Comparison of ENCODE assay signal across 26 mouse cellular contexts in the genomic region with DNA sequence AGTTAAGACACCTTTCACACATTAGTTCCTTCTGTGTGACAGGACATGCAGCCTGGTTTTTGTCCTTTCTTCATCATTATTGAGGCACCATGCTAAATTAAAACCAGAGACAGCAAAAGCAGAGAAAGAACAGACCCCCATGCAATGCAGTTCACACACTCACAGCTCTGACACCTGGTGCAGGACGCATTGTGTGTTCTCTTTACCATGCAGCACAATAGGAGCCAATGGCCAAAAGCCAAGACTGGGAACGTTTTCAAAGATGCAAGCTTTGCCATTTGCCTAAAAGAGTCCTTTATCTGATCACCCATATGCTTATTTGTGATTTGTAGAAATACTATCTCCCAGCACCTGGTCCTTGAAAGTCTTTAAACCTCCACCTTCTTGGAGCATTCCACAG.
DNase-seq lines count a peak whose midpoint lies in the region; ATAC-seq lines count a peak whose summit lies in the region.
"Had no signal": no experiment of that assay in that cellular context is flagged by ENCODE, and none has a peak within 500 bp of the region (broad histone marks: within the 10 kb centered on the region; RNA-seq: fewer than 3 reads in every experiment).

No protein-coding gene starts in this region.

- 57% methylated on average over 2 of the region's 2 CpGs for WGBS in embryonic facial prominence, embryonic 11.5 days
- 68% methylated on average over 2 of the region's 2 CpGs for WGBS in embryonic facial prominence, embryonic 10.5 days

- no peak for ATAC-seq in embryonic facial prominence, embryonic 11.5 days (replicated peaks; ENCODE audit: insufficient number of reproducible peaks, low FRiP score, low TSS enrichment, low read depth)
- ATAC-seq: activated CD4-positive, CD25-positive, alpha-beta regulatory T cell, adult 4 months; CD4-positive, CD25-positive, alpha-beta regulatory T cell, adult 4 months; inflammation-experienced regulatory T-cells, adult 6 months had no signal

- no peak overlapping the region for H3K9ac ChIP-seq in embryonic facial prominence, embryonic 11.5 days (replicated peaks; ENCODE audit: low read length)
- H3K9ac ChIP-seq: embryonic facial prominence, embryonic 13.5 days; heart, embryonic 15.5 days; limb, embryonic 12.5 days; liver, embryonic 14.5 days; lung, embryonic 15.5 days; neural tube, embryonic 12.5 days had no signal

- H3K27me3 ChIP-seq in embryonic facial prominence, embryonic 11.5 days (ENCODE audit: control insufficient read depth, insufficient read depth, low read length), result no peaks in the 10 kb centered on the region
- no peaks in the 10 kb centered on the region for H3K27me3 ChIP-seq in embryonic facial prominence, embryonic 10.5 days (replicated peaks; ENCODE audit: low read depth, poor library complexity, severe bottlenecking)
- H3K27me3 ChIP-seq: embryonic facial prominence, embryonic 13.5 days; heart, embryonic 15.5 days; limb, embryonic 12.5 days; lung, embryonic 15.5 days; neural tube, embryonic 12.5 days had no signal

- no peak overlapping the region for H3K4me2 ChIP-seq in embryonic facial prominence, embryonic 11.5 days (ENCODE audit: low read depth, low read length)
- H3K4me2 ChIP-seq: embryonic facial prominence, embryonic 13.5 days; heart, embryonic 15.5 days; limb, embryonic 12.5 days; lung, embryonic 15.5 days; midbrain, embryonic 11.5 days; neural tube, embryonic 12.5 days had no signal

- no peak overlapping the region for H3K4me3 ChIP-seq in embryonic facial prominence, embryonic 11.5 days (ENCODE audit: low read depth, low read length)
- no peak overlapping the region for H3K4me3 ChIP-seq in embryonic facial prominence, embryonic 10.5 days
- H3K4me3 ChIP-seq: embryonic facial prominence, embryonic 13.5 days; heart, adult 2 months; heart, embryonic 15.5 days; limb, embryonic 12.5 days; lung, embryonic 15.5 days; neural tube, embryonic 12.5 days had no signal

- H3K9me3 ChIP-seq in embryonic facial prominence, embryonic 11.5 days (replicated peaks; ENCODE audit: control insufficient read depth, low read length), result no peaks in the 10 kb centered on the region
- H3K9me3 ChIP-seq in embryonic facial prominence, embryonic 10.5 days, result no peaks in the 10 kb centered on the region
- H3K9me3 ChIP-seq: embryonic facial prominence, embryonic 13.5 days; heart, embryonic 15.5 days; limb, embryonic 12.5 days; lung, embryonic 15.5 days; neural tube, embryonic 12.5 days had no signal

- H3K36me3 ChIP-seq in embryonic facial prominence, embryonic 11.5 days (replicated peaks; ENCODE audit: control insufficient read depth, insufficient read depth, low read depth, low read length), result no peaks in the 10 kb centered on the region
- H3K36me3 ChIP-seq in embryonic facial prominence, embryonic 10.5 days (replicated peaks), result no peaks in the 10 kb centered on the region
- H3K36me3 ChIP-seq: embryonic facial prominence, embryonic 13.5 days; heart, embryonic 15.5 days; limb, embryonic 12.5 days; lung, embryonic 15.5 days; neural tube, embryonic 12.5 days had no signal

- no peak overlapping the region for H3K27ac ChIP-seq in embryonic facial prominence, embryonic 11.5 days (replicated peaks; ENCODE audit: low read depth, low read length)
- H3K27ac ChIP-seq in embryonic facial prominence, embryonic 10.5 days (replicated peaks), result no peak overlapping the region
- H3K27ac ChIP-seq: embryonic facial prominence, embryonic 13.5 days; heart, adult 2 months; heart, embryonic 15.5 days; limb, embryonic 12.5 days; liver, embryonic 14.5 days; lung, embryonic 15.5 days; neural tube, embryonic 12.5 days; stomach, postnatal 0 days had no signal

- peak; percentile 29 for DNase-seq in embryonic facial prominence, embryonic 11.5 days (ENCODE audit: low spot score)
- DNase-seq in embryonic facial prominence, embryonic 10.5 days (ENCODE audit: low spot score), result no peak
- DNase-seq in layer of hippocampus, adult 11-12 months (ENCODE audit: low spot score), result peak; percentile 43
- DNase-seq in layer of hippocampus, postnatal 36 days, result no peak
- peak; percentile 58 for DNase-seq in cerebellum, adult 11 months
- DNase-seq in cerebellum, postnatal 10 days, result peak; percentile 58 to 76
- no peak for DNase-seq in yolk sac, embryonic 10.5 days (ENCODE audit: low spot score)
- no peak for DNase-seq in liver
- DNase-seq: adrenal gland, postnatal 10 days; gastrocnemius, postnatal 25 days; heart, adult 2 months; kidney, adult 2 months; kidney, postnatal 36 days; lung, postnatal 4 days; right cerebral cortex, adult 18-20 months had no signal

- no peaks in the 10 kb centered on the region for H3K4me1 ChIP-seq in embryonic facial prominence, embryonic 11.5 days (ENCODE audit: control insufficient read depth, insufficient read depth, low read length)
- H3K4me1 ChIP-seq in embryonic facial prominence, embryonic 10.5 days, result no peaks in the 10 kb centered on the region
- H3K4me1 ChIP-seq: heart, embryonic 15.5 days; lung, embryonic 15.5 days; neural tube, embryonic 12.5 days had no signal

Comparison
In these comparisons a context has a peak if more than half of its experiments do, and no peak if none do; other contexts are left out.
1. DNase-seq: peak in embryonic facial prominence, embryonic 11.5 days (single experiment), layer of hippocampus, adult 11-12 months (single experiment), cerebellum, adult 11 months (single experiment) and cerebellum, postnatal 10 days (2 of 2); none in embryonic facial prominence, embryonic 10.5 days (single experiment), layer of hippocampus, postnatal 36 days (0 of 2), yolk sac, embryonic 10.5 days (single experiment) and liver (single experiment).